Mouse (Mus musculus): ENCODE results near the gene Gdf7.

DNA sequence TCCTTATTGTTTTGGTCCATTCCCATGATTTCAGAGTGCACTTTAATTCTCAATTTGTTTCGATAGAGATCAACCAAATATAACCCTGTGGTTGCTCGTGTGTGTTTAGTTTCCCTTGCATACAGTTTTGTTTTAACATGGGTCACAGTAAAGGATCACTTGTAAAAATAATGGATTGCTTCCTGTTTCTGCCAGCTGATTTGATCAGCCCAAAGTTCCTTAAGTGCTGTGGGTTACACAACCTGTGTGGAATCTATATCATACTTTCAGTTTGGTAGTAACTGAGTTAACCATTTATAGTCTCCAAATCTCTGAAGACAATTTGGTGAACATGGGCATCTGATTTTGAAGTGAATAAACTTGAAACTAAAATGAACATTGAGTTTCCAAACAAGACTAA is 41.5 kb downstream of the Gdf7 start:
- TF ChIP-seq GATA1 (IDR thresholded peaks at IDR 0.05; ENCODE audit: borderline replicate concordance, low read length) (no peak), FLI1 (IDR thresholded peaks at IDR 0.05; ENCODE audit: low read length) (no peak)

All from megakaryocyte, embryonic 14.5 days (primary cell).